In the genomic region with DNA sequence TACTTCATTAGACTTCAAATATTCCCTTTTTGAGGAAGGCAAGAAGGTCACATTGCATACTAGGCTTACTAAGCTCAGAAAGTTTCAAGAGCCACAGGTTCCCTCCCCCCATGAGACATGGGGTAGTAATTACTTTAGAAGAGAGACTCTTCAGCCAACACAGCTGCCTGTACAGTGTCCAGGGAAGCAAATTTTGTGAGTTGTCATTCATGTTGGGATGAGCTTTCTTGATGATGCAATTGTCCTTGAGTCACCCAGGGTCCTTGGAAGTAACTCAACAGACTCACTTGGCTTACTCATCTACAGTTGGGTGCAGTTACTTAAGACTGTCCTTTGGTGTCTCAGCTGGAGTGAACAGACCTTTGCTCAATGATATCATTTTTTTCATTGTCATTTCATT, we compare ENCODE assay signal across 22 mouse cellular contexts.
DNase-seq lines count a peak whose midpoint lies in the region; ATAC-seq and TF ChIP-seq lines count a peak whose summit lies in the region.
"Had no signal": no experiment of that assay in that cellular context is flagged by ENCODE, and none has a peak within 500 bp of the region (broad histone marks: within the 10 kb centered on the region; RNA-seq: fewer than 3 reads in every experiment).

No protein-coding gene starts in this region.

- no peak for TF ChIP-seq POLR2A in myocyte (IDR thresholded peaks at IDR 0.05; ENCODE audit: insufficient read length, low read depth)

- no peak for ATAC-seq in heart, embryonic 11.5 days (replicated peaks; ENCODE audit: insufficient number of reproducible peaks, low FRiP score, low TSS enrichment)
- no peak for ATAC-seq in hindbrain, embryonic 13.5 days (ENCODE audit: low FRiP score)
- ATAC-seq in frontal cortex, adult (ENCODE audit: low TSS enrichment) = no peak
- ATAC-seq: CD4-positive, CD25-positive, alpha-beta regulatory T cell, adult 4 months; hindbrain, embryonic 16.5 days; midbrain, embryonic 15.5 days had no signal

- no peaks in the 10 kb centered on the region for H3K79me2 ChIP-seq in myocyte (ENCODE audit: control insufficient read depth, insufficient read depth)

- H3ac ChIP-seq in myocyte (ENCODE audit: control insufficient read depth, insufficient read length) = no peak overlapping the region

- H3K9ac ChIP-seq in heart, embryonic 11.5 days (ENCODE audit: low read depth, low read length) = no peak overlapping the region
- no peak overlapping the region for H3K9ac ChIP-seq in hindbrain, embryonic 13.5 days
- H3K9ac ChIP-seq: heart, embryonic 15.5 days; midbrain, embryonic 15.5 days had no signal

- H3K36me3 ChIP-seq in heart, embryonic 11.5 days (ENCODE audit: control insufficient read depth, insufficient read depth, low read length) = no peaks in the 10 kb centered on the region
- H3K36me3 ChIP-seq in myocyte (ENCODE audit: control insufficient read depth, insufficient read depth) = no peaks in the 10 kb centered on the region
- H3K36me3 ChIP-seq in hindbrain, embryonic 13.5 days = no peaks in the 10 kb centered on the region
- H3K36me3 ChIP-seq: forebrain, embryonic 10.5 days; G1E; heart, embryonic 15.5 days; limb, embryonic 10.5 days; midbrain, embryonic 15.5 days had no signal

- no peak overlapping the region for H3K4me3 ChIP-seq in heart, embryonic 11.5 days (ENCODE audit: low read depth, low read length)
- H3K4me3 ChIP-seq in myocyte = no peak overlapping the region
- H3K4me3 ChIP-seq in hindbrain, embryonic 13.5 days = no peak overlapping the region
- H3K4me3 ChIP-seq: forebrain, embryonic 10.5 days; heart, embryonic 15.5 days; left cerebral cortex, adult 2 months; limb, embryonic 10.5 days; megakaryocyte, embryonic 14.5 days; midbrain, embryonic 15.5 days had no signal

- H3K4me1 ChIP-seq in heart, embryonic 11.5 days (ENCODE audit: control insufficient read depth, insufficient read depth, low read length) = no peaks in the 10 kb centered on the region
- H3K4me1 ChIP-seq in hindbrain, embryonic 13.5 days (replicated peaks) = no peaks in the 10 kb centered on the region
- H3K4me1 ChIP-seq: forebrain, embryonic 10.5 days; heart, embryonic 15.5 days; limb, embryonic 10.5 days; megakaryocyte, embryonic 14.5 days; midbrain, embryonic 15.5 days had no signal

- peak; percentile 26 for DNase-seq in heart, adult 9 months (ENCODE audit: low spot score in 2 of 2)
- DNase-seq in adipocyte (ENCODE audit: low spot score) = peak; percentile 15
- peak; percentile 6 to 27 for DNase-seq in gastrocnemius, adult 8-10 months (ENCODE audit: low spot score in 2 of 2)
- DNase-seq: cerebellum, adult 9-11 months; kidney, adult 11 months; kidney, postnatal 14 days; lung, adult 2 months; right cerebral cortex, adult 18-20 months had no signal

- H3K27me3 ChIP-seq in heart, embryonic 11.5 days (ENCODE audit: control insufficient read depth, insufficient read depth, low read length) = no peaks in the 10 kb centered on the region
- no peaks in the 10 kb centered on the region for H3K27me3 ChIP-seq in myocyte (ENCODE audit: control insufficient read depth, insufficient read depth, insufficient read length)
- H3K27me3 ChIP-seq in hindbrain, embryonic 13.5 days = no peaks in the 10 kb centered on the region
- H3K27me3 ChIP-seq: heart, embryonic 15.5 days; megakaryocyte, embryonic 14.5 days; midbrain, embryonic 15.5 days had no signal

- H3K27ac ChIP-seq in heart, embryonic 11.5 days (ENCODE audit: low read depth, low read length) = no peak overlapping the region
- no peak overlapping the region for H3K27ac ChIP-seq in hindbrain, embryonic 13.5 days
- H3K27ac ChIP-seq: forebrain, embryonic 10.5 days; heart, embryonic 15.5 days; left cerebral cortex, adult 2 months; limb, embryonic 10.5 days; midbrain, embryonic 15.5 days had no signal

- no peak overlapping the region for H3K4me2 ChIP-seq in heart, embryonic 11.5 days
- no peak overlapping the region for H3K4me2 ChIP-seq in myocyte (ENCODE audit: low read depth)
- no peak overlapping the region for H3K4me2 ChIP-seq in hindbrain, embryonic 13.5 days
- H3K4me2 ChIP-seq: heart, embryonic 15.5 days; liver, embryonic 11.5 days; midbrain, embryonic 15.5 days had no signal

- no peaks in the 10 kb centered on the region for H3K9me3 ChIP-seq in heart, embryonic 11.5 days (replicated peaks; ENCODE audit: control insufficient read depth, low read length)
- H3K9me3 ChIP-seq in hindbrain, embryonic 13.5 days = no peaks in the 10 kb centered on the region
- H3K9me3 ChIP-seq: forebrain, embryonic 10.5 days; G1E; heart, embryonic 15.5 days; limb, embryonic 10.5 days; megakaryocyte, embryonic 14.5 days; midbrain, embryonic 15.5 days had no signal

TF ChIP-seq in myocyte, 11 proteins besides CTCF, POLR2A, EP300 and RAD21:
- TF ChIP-seq SRF (IDR thresholded peaks at IDR 0.05; ENCODE audit: control insufficient read depth, insufficient read length, low read depth) (no peak), CEBPB (IDR thresholded peaks at IDR 0.05; ENCODE audit: insufficient read depth, poor library complexity, severe bottlenecking) (peak; percentile 82)
